Mouse (Mus musculus) kidney, adult 2 months (tissue): Measurements from ENCODE around the gene Emid1. TPM values are rescaled to one million over a fixed set of nuclear protein-coding genes. Genes with fewer than 3 reads are reported as not detected.

Experiments
- DNase-seq: peaks from one replicate; pipeline ENCODE4 v3.0.0; 2021
- H3K27ac ChIP-seq: fragments of 200-500 bp; 2 replicates; pipeline ENCODE4 v1.5.1; 2012; ENCODE audit warnings: low read depth, low read length, control low read depth, inconsistent platforms; ENCODE audit not compliant: insufficient read depth
- H3K27me3 ChIP-seq: fragments of 200-500 bp; replicated peaks from 2 replicates; pipeline ENCODE4 v1.6.1; 2012; ENCODE audit warnings: mild to moderate bottlenecking, moderate library complexity, low read length, inconsistent platforms; ENCODE audit not compliant: control insufficient read depth, insufficient read depth
- H3K36me3 ChIP-seq: fragments of 200-500 bp; 2 replicates; pipeline ENCODE4 v1.6.1; 2012; ENCODE audit warnings: mild to moderate bottlenecking, moderate library complexity, low read length, inconsistent platforms; ENCODE audit not compliant: control insufficient read depth, insufficient read depth
- H3K4me1 ChIP-seq: fragments of 200-500 bp; 2 replicates; pipeline ENCODE4 v1.6.1; 2011; ENCODE audit warnings: low read length; ENCODE audit not compliant: control insufficient read depth, insufficient read depth
- H3K4me3 ChIP-seq: fragments of 200-500 bp; 2 replicates; pipeline ENCODE4 v1.5.1; 2011; ENCODE audit warnings: mild to moderate bottlenecking, low read depth, low read length, control low read depth; ENCODE audit not compliant: insufficient read depth
- CTCF ChIP-seq: fragments of 200-500 bp; conservative IDR thresholded peaks from 2 replicates; pipeline ENCODE4 v1.5.1; 2011; ENCODE audit warnings: low read depth, mild to moderate bottlenecking, control low read depth, low read length, moderate library complexity, mixed read lengths; ENCODE audit not compliant: insufficient read depth, insufficient read length
- POLR2A ChIP-seq: fragments of 200-500 bp; IDR thresholded peaks from one replicate; pipeline ENCODE4 v1.6.1; 2011; ENCODE audit warnings: low read depth, low read length, control low read depth
- WGBS: fragments of 180-500 bp; shearing (Covaris S2); methylation state at CpG from one replicate; pipeline ENCODE4 v1.1.7; 2018; 5-methylcytosine and 5-hydroxymethylcytosine counted together
- polyA plus RNA-seq: library from polyadenylated mRNA; depleted of rRNA; stranded (reverse); fragments of >200 nt; gene quantifications from 2 replicates; pipeline ENCODE4 v1.2.3, GENCODE M21; 2012

The Emid1 gene
- polyA plus RNA-seq, 1 experiment: 21.9 TPM

GRCm38 (mm10) chr11:5063561-5064281 lies 88.3 kb downstream of the Emid1 start:
- no peak for DNase-seq
- Histone ChIP-seq H3K27ac (no peak overlapping the region), H3K4me1 (peaks cover 21% of the 10 kb centered on the region), H3K4me3 (peak overlapping the region; percentile 75; the same call in 1 of the 2 replicates), H3K36me3 (no peaks in the 10 kb centered on the region), H3K27me3 (no peaks in the 10 kb centered on the region)
- TF ChIP-seq CTCF: no peak
- no peak for TF ChIP-seq POLR2A
- 77% methylated on average over 31 of the region's 31 CpGs for WGBS

GRCm38 (mm10) chr11:5062860-5063505 lies 89.1 kb downstream of the Emid1 start:
- Histone ChIP-seq H3K36me3 (no peaks in the 10 kb centered on the region), H3K4me1 (peaks cover 16% of the 10 kb centered on the region), H3K27me3 (no peaks in the 10 kb centered on the region), H3K4me3 (no peak overlapping the region), H3K27ac (no peak overlapping the region)
- TF ChIP-seq POLR2A (no peak), CTCF (no peak)
- no peak for DNase-seq
- 83% methylated on average over 13 of the region's 13 CpGs for WGBS

GRCm38 (mm10) chr11:5062326-5062725 lies 89.7 kb downstream of the Emid1 start:
- DNase-seq: no peak
- Histone ChIP-seq H3K4me3 (no peak overlapping the region), H3K4me1 (peaks cover 16% of the 10 kb centered on the region), H3K27ac (no peak overlapping the region), H3K36me3 (no peaks in the 10 kb centered on the region), H3K27me3 (no peaks in the 10 kb centered on the region)
- WGBS: 49% methylated on average over 13 of the region's 13 CpGs
- TF ChIP-seq CTCF: no peak
- TF ChIP-seq POLR2A: no peak

GRCm38 (mm10) chr11:5061413-5062139 lies 90.5 kb downstream of the Emid1 start:
- H3K27ac ChIP-seq: no peak overlapping the region
- 22% methylated on average over 61 of the region's 62 CpGs for WGBS
- no peak for TF ChIP-seq POLR2A
- H3K4me1 ChIP-seq: peaks cover 16% of the 10 kb centered on the region
- DNase-seq: peak; percentile 96
- peak overlapping the region; percentile 21; the same call in 1 of the 2 replicates for H3K4me3 ChIP-seq
- H3K36me3 ChIP-seq: no peaks in the 10 kb centered on the region
- H3K27me3 ChIP-seq: no peaks in the 10 kb centered on the region

GRCm38 (mm10) chr11:5060756-5061412 lies 91.2 kb downstream of the Emid1 start:
- TF ChIP-seq POLR2A (no peak), CTCF (no peak)
- H3K27me3 ChIP-seq: no peaks in the 10 kb centered on the region
- no peak for DNase-seq
- no peaks in the 10 kb centered on the region for H3K36me3 ChIP-seq
- no peak overlapping the region for H3K27ac ChIP-seq
- H3K4me3 ChIP-seq: no peak overlapping the region
- WGBS: 88% methylated on average over 28 of the region's 28 CpGs
- peaks cover 16% of the 10 kb centered on the region for H3K4me1 ChIP-seq

GRCm38 (mm10) chr11:5059704-5060156 lies 92.3 kb downstream of the Emid1 start:
- Histone ChIP-seq H3K27me3 (no peaks in the 10 kb centered on the region), H3K4me1 (peaks cover 16% of the 10 kb centered on the region), H3K36me3 (no peaks in the 10 kb centered on the region), H3K27ac (no peak overlapping the region), H3K4me3 (no peak overlapping the region)
- 33% methylated on average over 27 of the region's 27 CpGs for WGBS
- TF ChIP-seq POLR2A: no peak
- peak; percentile 72 for TF ChIP-seq CTCF
- DNase-seq: peak; percentile 34
